Mouse (Mus musculus): ENCODE results near the gene Kcnj3. TPM values are rescaled to one million over a fixed set of nuclear protein-coding genes. Genes with fewer than 3 reads are reported as not detected.
"Not testable (repeated sequence)": the region's sequence is repeated elsewhere in the genome, so short reads cannot be mapped to it uniquely, and the experiment has no call there.

Gene Kcnj3
- polyA plus RNA-seq (2012; rRNA removed), result 0.01 TPM in 1 of 2 replicates, not detected in the other

DNA sequence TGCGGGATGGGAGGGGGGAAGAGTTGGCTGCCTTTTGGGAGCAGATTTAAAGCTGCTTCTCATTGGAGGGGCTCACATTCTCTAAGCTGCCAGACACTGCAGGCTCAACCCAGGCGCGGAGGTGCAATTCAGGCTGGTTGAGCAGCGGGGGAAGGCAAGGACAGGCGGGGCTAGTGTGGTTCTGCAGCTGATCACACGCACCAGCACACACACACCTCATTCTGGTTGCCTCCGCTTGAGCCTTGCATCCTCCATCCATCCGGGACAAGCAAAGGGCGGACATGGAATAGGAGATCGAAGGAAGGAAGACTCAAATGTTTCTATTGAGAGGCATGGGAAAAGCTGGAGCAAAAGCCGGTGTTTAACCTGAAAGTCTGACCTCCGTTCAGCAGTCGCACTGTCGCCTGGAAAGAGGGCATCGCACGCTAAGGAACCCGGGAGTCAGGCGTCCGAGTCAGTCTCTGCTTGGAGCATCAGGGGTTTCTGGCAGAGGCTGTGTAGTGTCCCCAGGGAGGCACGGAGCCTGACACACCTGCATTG lies at the start of gene Kcnj3:
TSS of gene Kcnj3 (plus strand) at position 250 of the 540 bp plus-strand sequence.
- no peak for DNase-seq (ENCODE audit: low spot score)

- DNase-seq (ENCODE audit: low spot score), result no peak
These were observed 45.3 kb upstream of the Kcnj3 start for GRCm38 (mm10) chr2:55390330-55390989.

DNA sequence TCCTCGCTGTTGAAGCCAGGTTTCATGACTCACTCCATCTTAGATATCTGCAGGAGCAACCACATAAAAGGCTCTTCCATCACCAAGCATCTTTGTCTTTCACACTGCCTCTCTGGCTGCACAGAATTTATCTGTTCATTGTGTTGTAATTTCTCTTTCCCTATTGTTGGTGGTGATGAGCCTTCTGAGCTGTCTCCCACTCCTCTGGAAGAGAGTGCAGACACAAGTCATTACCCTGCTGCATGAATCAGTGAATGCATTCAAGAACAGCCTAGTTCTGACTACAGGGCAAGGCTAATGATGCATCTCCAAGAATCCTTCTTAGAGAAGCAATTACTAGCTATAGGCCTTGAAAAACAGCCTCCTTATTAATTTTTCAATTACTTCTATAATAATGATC lies 30.5 kb upstream of the Kcnj3 start:
- DNase-seq (ENCODE audit: low spot score), result no peak

DNA sequence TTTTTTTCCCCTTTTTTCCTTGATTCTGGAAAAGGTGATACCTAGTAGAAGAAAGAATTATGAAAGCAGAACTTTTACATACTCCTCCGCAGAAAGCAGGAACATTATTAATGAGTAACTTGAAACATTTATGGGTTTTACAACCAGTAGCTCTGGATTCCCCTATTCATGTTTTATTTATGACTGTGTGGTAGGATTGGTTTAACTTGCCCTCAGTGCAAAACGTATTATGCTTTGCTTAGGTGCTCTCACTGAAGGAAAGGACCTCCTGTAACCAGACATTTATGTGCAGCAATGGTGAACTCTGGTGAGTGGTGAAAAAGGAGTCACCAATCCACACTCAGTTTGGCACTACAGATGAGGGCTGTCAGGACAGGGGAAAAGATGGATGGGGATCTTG lies 8.1 kb upstream of the Kcnj3 start:
- no peak for DNase-seq (ENCODE audit: low spot score)

GRCm38 (mm10) chr2:55432104-55432503 lies 3.7 kb upstream of the Kcnj3 start:
- no peak for DNase-seq (ENCODE audit: low spot score)

DNA sequence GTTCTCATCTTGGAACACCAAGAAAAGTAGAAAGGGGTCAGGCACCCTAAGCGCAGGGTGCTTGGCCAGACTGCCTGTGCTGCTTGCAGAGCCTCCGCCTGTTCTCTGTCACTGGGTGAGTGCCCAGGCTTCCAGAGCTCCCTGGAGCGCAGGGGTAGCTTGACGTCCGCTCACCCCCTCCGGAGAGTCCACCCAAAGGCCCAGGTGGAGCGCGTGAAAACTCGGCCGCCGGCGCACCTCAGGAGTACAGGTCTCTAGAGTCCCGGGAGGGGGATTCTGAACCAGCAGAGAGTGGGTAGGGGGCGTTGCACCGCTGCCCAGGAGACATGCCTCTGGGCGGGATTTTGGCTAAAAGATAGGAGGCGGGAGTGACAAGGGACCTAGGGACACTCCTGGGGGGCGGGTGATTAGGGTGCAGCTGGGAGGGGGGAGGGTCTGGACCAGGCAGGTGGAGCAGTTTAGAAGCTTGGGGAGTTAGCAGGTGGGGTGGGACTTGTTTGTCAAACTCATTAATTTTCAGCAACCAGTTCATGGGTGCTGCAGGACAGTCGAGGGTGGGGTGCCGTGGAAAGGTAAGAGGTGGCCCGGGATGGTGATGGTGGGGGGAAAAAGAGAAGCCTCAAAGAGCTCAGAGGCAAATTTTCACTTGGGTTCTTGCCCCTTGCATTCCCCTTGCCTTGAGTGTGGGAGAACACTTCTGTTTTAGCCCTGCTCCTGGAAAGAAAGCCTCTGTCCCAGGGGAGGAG lies 664 bp downstream of the Kcnj3 start:
- DNase-seq (ENCODE audit: low spot score), result no peak

DNA sequence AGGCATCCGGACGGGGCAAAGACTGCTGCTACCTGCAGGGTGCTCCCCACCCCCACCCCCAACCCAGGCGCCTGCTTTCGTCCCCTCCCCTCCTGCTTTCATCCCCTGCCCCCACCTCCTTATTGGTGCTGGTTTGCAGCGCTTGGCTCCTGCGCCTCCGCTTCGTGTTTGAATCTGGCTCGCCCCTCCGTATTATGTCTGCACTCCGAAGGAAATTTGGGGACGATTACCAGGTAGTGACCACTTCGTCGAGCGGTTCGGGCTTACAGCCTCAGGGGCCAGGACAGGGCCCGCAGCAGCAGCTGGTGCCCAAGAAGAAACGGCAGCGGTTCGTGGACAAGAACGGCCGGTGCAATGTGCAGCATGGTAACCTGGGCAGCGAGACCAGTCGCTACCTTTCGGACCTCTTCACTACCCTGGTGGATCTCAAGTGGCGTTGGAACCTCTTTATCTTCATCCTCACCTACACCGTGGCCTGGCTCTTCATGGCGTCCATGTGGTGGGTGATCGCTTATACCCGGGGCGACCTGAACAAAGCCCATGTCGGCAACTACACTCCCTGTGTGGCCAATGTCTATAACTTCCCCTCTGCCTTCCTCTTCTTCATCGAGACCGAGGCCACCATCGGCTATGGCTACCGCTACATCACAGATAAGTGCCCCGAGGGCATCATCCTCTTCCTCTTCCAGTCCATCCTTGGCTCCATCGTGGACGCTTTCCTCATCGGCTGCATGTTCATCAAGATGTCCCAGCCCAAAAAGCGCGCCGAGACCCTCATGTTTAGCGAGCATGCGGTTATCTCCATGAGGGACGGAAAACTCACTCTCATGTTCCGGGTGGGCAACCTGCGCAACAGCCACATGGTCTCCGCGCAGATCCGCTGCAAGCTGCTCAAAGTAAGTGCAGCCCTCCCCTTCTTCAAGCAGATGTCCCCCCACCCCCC lies 1.5 kb downstream of the Kcnj3 start:
- DNase-seq (ENCODE audit: low spot score), result no peak

GRCm38 (mm10) chr2:55437977-55438376 lies 2.2 kb downstream of the Kcnj3 start:
- DNase-seq (ENCODE audit: low spot score), result no peak

DNA sequence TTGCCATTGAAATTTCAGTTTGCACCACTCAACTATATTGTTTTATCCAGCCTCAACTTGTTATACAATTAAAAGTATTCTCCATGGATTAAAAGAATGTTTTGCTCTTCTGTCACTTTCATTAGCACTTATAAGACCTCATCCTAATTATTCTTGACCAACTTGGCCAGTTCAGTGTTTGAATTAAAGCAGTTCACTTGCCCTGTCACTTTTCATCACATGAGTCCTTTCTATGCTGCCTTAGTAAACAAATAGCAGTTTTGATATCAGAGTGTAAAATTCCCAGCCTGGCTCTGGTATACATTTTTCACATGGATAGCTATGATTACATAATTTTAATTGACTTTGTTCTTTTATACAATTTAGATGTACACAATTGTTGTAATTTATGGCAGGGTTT lies 3.4 kb downstream of the Kcnj3 start:
- DNase-seq (ENCODE audit: low spot score), result no peak

- no peak for DNase-seq (ENCODE audit: low spot score)
These were observed 6.2 kb downstream of the Kcnj3 start for GRCm38 (mm10) chr2:55442006-55442405.

GRCm38 (mm10) chr2:55447298-55447697 lies 11.5 kb downstream of the Kcnj3 start:
- DNase-seq (ENCODE audit: low spot score), result no peak

- DNase-seq (ENCODE audit: low spot score), result no peak
These were observed 15.0 kb downstream of the Kcnj3 start for GRCm38 (mm10) chr2:55450774-55451173.

DNA sequence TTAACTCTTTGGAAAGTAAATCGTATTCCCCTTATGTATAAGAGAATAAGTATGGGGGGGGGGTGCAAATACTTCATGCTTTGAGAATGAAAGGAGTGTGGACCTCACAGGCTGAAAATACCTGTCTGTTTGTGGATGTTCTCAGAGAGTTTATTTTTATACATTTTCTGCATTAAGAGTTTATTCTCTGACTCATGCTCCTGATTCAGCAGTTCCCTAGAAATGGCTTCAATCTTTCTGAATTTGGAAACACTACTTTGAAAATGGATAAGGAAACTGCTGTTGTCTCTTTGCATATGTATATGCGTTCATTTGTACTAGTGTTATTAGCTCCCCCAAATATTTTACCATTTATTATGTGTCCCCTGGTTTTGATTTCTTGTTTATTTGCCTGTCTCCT lies 23.4 kb downstream of the Kcnj3 start:
- DNase-seq (ENCODE audit: low spot score), result no peak

- DNase-seq (ENCODE audit: low spot score), result no peak
These were observed 33.4 kb downstream of the Kcnj3 start for GRCm38 (mm10) chr2:55469141-55469540.

- DNase-seq (ENCODE audit: low spot score), result no peak
These were observed 34.2 kb downstream of the Kcnj3 start for GRCm38 (mm10) chr2:55470006-55470405.

GRCm38 (mm10) chr2:55479511-55479910 lies 43.7 kb downstream of the Kcnj3 start:
- DNase-seq (ENCODE audit: low spot score), result no peak

DNA sequence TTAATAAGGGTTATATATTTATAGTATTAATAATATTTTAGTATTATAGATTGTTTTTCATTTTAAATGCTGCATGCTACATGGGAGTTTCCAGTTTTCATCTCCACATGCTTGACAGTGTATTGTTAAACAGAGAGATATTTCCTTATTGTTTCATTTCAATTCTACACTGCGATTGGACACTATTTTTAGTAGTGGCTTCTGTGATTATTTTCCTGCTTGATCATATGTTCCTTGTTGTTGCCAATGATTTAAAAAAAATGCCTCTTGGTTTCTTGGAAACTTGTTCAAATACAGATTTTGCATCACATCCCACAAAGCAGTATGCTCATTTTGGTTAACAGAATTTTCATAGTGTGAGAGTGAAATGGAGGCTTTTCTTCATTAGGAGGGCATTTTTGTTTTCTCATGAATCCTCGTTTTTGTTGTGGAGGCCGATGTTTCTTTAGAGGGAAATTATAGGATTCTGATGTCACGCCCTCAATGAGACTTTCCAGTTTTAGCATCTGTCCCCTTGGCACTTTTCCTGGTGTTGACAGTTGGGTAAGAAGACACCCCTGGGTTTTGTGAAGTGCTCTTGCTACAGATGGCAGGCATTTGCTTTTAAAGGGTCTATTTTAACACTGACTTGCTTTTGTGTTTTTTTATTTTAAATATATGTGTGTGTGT lies 44.3 kb downstream of the Kcnj3 start:
- no peak for DNase-seq (ENCODE audit: low spot score)

GRCm38 (mm10) chr2:55480602-55480965 lies 44.8 kb downstream of the Kcnj3 start:
- no peak for DNase-seq (ENCODE audit: low spot score)

DNA sequence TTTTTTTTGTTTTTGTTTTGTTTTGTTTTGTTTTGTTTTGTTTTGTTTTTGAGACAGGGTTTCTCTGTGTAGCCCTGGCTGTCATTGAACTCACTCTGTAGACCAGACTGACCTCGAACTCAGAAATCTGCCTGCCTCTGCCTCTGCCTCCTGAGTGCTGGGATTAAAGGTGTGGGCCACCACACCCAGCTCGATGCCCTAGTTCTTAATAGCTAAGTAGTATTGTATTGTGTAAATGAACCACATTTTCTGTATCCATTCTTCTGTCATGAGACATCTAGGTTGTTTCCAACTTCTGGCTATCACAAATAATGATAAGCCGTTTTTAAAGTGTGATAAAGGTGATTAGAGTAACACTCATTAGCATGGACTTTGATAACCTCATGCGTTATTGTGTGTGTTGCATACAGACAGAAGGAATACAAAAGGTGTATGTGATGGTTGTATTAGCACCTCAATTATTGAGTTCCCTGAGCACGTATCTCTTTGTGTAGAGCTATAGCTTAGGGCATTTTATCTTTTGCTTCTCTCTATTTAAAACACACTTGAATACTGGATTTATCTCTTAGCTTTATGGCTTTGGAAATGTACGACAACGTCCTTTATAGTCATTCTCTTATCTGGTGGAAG lies 49.8 kb downstream of the Kcnj3 start:
- not testable (repeated sequence) for DNase-seq (ENCODE audit: low spot score)

- DNase-seq (ENCODE audit: low spot score), result no peak
These were observed 67.8 kb downstream of the Kcnj3 start for GRCm38 (mm10) chr2:55503390-55504176.

Data from urinary bladder, adult 2 months (tissue).